Mouse (Mus musculus) thymus, postnatal 25 days (tissue): ENCODE data around the gene Epas1.

ENCODE experiments used
- DNase-seq: peaks from one replicate; pipeline ENCODE4 v3.0.0; 2022

Epas1 gene

DNA sequence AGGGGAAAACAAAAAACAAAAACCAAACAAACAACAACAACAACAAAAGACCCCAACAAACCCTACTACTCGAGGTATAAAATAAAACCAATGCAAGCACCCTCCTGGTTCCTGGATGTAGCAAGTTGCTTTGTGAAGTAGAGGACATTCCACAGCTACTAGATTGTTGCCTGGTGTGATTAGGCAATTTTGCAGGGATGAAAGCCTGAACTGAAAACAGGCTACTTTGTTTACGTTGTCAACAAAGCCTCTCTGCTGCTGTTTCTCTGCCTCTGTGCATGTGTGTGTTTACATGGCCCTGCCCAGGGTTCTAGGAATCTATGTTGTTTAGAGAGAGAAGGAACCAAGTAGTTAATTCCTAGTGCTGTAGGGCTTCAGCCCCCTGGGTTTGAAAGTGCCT is 4.1 kb downstream of the Epas1 start:
- DNase-seq, result no peak

DNA sequence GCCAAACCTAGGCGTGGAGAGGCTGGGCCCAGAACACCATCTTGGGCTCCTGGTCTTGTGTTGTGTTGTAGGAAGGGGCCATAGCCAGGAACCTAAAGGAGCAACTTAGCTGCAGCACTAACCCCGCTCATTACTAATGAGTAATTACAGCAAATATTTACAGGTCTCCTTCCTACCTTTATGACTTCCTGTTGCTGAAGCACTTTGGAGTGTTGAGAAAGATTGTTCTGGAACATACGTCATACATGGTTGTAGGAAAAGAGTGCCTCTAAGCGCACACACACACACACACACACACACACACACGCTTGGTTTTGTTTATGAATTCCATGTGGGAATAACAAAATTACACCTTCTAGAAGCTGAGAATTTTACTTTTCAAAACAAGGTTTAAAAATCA is 8.4 kb downstream of the Epas1 start:
- no peak for DNase-seq

GRCm38 (mm10) chr17:86762479-86763242 is 9.2 kb downstream of the Epas1 start:
- no peak for DNase-seq

GRCm38 (mm10) chr17:86765762-86766404 is 12.4 kb downstream of the Epas1 start:
- no peak for DNase-seq

DNA sequence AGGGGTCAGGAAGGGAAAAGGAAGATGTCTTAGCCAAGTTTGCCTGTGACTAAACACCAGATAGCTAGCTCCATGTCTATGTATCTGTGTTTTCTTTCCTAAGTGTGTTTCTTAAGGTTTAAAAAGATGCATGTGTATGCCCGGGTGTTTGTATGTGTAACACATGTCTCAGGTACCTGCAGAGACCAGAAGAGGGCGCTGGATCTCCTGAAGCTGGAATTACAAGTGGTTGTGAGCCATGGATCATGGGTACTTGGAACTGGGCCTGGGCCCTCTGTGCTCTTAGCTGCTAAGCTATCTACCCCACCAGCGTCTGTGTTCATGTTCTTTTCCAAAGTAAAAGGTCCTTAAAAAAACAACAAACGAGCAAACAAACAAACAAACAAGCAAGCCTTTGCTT is 12.9 kb downstream of the Epas1 start:
- no peak for DNase-seq

DNA sequence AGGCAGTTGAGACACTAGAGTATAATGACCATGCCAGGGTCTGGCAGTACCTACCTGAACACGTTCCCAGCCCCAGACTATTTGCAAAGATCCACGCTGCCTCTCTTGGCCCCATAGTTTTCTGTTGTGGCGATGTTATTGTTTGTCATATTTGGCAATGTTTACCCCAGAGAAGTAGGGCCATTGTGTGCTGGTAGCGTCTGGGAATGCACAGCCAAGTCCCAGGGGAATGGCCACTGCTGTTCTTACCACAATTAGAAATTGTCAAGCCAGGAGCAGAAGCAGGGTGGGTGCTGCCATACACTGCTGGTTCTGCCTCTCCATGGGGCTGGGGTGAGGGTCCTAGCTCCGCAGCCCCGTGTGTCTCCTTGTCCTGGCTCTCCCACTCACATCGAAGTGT is 15.1 kb downstream of the Epas1 start:
- no peak for DNase-seq

GRCm38 (mm10) chr17:86769330-86770211 is 16.1 kb downstream of the Epas1 start:
- no peak for DNase-seq

DNA sequence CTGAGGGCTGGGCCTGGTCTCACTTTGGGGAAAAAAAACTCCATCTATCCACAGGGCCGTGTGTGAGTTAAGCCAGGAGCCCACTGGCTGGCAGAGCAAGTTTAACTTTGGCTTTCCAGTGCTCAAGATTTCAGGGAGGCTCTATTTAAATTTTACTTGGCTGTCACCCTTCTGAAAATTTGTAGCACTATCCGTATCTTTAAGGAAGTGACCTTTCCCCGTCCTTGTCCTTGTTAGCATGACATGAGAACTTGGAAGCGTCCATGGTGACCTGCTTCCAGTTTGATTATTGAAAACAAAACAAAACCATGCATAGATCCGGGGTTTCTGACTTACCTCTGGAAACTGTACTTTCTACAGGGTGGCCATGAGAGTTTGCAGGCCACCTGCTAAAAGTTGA is 17.3 kb downstream of the Epas1 start:
- DNase-seq, result no peak

DNA sequence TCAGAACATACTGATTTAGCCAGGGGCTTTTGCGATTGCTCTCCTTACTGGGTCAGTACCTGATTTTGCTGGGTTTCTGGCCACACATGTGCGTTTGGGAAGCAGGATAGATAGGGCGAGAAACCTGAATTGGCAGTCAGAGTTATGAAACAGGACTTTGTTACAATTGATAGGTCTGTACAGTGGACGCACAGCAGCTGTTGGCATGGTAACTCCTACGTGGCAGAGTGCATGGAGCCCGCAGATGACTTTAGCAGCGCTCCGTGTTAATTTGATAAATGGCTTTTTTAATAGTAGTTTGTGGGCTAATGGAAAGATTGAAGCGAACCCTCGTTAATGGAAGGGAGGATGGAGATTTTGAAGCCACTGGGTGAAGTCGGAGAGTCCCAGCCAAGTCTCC is 18.5 kb downstream of the Epas1 start:
- DNase-seq, result no peak

DNA sequence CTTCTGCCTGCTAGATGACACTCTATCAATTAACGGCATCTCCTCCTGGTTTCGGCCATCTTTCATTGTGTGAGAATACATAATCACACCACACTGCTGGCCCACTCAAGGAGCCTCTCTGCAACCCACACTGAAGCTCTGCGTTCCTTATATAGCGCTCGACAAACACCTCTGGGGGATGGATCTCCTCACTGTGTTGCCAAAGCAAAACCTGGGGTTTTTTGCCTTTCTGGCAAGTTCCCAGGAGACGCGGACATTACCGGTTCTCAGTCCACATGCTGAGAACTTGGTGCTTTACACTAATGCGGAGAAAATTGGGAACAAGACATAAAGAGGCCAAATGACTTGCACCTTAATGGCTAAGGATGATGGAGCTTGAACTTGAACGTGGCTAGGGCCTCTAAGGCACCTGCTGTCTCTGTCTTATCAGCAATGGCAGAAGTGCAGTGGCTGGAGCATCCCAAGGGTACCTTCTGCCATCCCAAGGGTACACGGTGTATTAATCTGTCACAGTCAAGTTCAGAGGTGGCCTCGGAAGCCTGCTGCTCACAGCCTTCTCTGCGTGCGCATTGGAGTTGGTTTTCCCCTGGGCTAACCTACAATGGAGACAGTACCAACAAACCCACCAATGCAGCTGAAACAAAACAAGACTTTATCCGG is 19.6 kb downstream of the Epas1 start:
- DNase-seq, result no peak

DNA sequence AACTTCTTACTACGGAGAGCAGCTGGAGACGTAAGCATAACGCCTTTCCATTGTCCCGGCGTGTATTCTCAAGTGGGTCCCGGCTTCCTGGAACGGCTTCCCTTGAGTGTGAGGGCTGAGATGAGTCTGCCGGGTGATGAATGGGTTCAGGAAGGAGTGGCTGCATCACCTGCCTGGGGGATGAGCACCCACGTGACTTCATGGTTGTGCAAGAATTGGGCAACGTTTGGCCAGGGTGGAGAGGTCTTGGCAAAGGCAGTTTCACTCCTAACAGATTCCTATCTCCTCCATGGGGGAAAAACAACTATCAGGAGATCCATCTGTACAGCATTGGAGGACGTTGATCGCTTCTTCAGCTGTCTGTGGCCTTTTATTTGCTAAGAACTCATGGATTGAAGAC is 23.0 kb downstream of the Epas1 start:
- no peak for DNase-seq

DNA sequence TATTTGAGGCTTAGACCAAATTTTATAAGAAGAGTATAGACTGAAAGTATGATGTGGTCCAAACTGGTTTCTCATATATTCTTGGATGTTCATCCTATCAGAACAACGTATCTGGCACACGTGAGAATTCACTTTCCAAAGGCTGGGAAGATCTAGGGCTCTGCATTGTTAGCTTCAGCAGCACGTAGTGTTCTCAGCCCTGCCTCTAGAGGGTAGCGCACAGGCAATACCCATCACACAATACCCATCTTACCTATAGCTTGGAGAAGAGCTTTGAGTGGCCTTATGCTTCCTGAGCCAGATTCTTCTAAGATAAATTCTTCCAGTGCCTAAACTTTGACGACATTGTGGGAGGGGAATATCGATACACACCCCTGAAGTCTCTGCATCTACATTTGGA is 24.6 kb downstream of the Epas1 start:
- peak; percentile 23 for DNase-seq

DNA sequence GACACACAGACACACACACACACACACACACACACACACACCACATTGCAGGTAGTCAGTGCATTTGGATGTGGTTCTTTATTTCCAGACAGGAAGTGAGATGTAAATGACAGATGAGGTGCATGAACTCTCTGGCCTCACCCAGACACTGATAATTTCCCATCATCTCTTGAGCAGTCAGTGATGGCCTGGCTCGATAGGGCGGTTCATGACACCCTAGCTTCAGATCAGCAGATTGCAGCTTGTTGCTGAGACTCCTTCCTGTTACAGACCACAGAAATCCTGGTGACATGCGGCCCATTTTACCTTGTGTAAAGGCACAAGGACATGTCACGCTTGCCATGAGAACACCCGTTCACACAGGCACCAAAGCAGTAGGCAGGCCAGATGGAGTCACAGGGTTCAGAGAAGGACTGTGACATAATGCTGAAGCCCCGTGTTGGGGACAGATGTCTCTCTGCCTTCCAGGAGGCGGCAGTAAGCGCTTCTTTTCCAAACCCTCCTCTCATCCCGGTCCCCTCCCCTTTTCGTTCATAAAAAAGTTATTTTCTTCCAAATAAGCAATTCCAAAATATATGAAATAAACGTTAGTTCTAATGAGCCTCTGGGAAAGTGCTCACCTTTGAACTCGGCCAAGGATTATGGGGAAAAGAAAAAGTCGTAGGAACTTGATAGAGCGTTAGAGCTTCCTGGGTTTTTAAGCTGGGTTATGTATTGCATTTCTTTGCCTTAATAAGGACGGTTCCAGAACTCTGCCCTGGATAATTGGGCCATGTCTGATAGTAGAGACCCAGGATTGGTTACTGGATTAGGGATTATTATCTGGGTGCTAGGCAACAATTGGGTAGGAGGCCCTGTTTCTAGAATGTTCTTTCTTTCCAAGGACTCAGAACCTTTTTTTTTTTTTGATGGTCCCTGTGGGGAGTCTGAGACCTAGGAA is 26.0 kb downstream of the Epas1 start:
- peak; percentile 21 for DNase-seq

DNA sequence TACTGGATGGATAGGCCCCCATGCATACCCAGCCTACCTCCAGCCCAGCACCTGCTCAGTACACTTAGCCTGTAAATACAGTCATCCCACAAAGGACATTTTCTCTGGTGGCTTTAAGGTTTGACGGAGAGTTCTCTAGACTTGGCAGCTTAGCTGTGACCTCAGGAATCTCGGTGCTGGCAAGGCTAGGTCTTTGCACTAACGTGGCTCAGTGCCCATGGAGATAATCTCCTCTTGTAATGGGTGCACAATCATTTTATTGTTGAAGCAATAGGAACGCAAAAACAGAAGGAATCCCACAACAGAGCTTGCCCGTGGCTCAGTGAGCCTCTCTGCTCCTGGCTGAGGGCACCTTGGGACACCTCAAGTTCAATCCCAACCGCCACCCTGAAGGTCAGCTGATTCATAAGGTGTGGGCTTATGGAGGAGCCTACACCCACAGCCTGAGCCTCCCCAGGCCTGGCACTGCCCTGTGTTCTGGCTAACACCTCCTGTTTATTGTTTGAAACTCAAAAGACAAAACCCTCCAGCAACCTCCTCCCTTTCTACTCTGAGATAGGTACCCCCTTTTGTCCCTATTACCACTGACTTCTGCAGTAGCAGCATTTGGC is 27.3 kb downstream of the Epas1 start:
- DNase-seq, result no peak

GRCm38 (mm10) chr17:86781755-86782400 is 28.4 kb downstream of the Epas1 start:
- DNase-seq, result no peak

- DNase-seq, result no peak
Measured at GRCm38 (mm10) chr17:86784405-86784977, 31.0 kb downstream of the Epas1 start.

GRCm38 (mm10) chr17:86785612-86786011 is 32.1 kb downstream of the Epas1 start:
- no peak for DNase-seq

GRCm38 (mm10) chr17:86786496-86786895 is 33.0 kb downstream of the Epas1 start:
- DNase-seq, result no peak

GRCm38 (mm10) chr17:86787805-86788204 is 34.3 kb downstream of the Epas1 start:
- no peak for DNase-seq

GRCm38 (mm10) chr17:86788316-86788715 is 34.8 kb downstream of the Epas1 start:
- no peak for DNase-seq

DNA sequence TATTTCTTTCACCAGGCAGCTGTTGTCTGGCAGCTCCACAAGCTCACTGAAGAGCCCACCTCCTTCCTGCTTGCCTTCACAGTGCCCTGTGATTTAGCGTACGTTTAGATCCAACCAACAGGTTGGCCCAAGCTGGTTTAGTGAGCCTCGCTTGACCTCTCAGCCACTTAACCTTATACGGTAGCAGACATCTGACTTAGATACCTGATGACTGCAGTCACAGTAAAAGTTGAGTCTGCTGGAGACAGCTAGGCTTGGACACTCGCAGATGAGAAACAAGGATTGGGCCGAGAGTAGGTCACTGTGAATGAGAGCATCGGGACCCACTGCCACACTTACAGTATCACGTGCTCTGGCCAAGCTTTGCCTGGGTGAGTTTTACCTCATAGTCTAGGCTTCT is 38.4 kb downstream of the Epas1 start:
- DNase-seq, result no peak
